Mouse (Mus musculus) neural tube, embryonic 11.5 days (tissue): ENCODE data around the gene Lrfn2. TPM values are rescaled to one million over a fixed set of nuclear protein-coding genes. Genes with fewer than 3 reads are reported as not detected.

Experiments
- ATAC-seq: fragments of 200-750 bp; cut with Nextera tagmentation; 2 replicates; pipeline ENCODE4 v1.8.0; 2017; ENCODE audit warnings: moderate number of reproducible peaks, mild to moderate bottlenecking, moderate TSS enrichment, moderate library complexity; ENCODE audit not compliant: insufficient read depth, low FRiP score, low TSS enrichment
- DNase-seq: peaks from one replicate; pipeline ENCODE4 v3.0.0-alpha.2; 2015; ENCODE audit warnings: low spot score
- H3K27ac ChIP-seq: fragments of 300-500 bp; sonication (generic); 2 replicates; pipeline ENCODE4 v1.5.1; 2014; ENCODE audit warnings: low read depth, mild to moderate bottlenecking, low read length
- H3K27me3 ChIP-seq: fragments of 300-500 bp; sonication (generic); 2 replicates; pipeline ENCODE4 v1.6.1; 2014; ENCODE audit warnings: mild to moderate bottlenecking, low read length, mixed read lengths; ENCODE audit not compliant: control insufficient read depth, insufficient read depth
- H3K36me3 ChIP-seq: fragments of 300-500 bp; sonication (generic); 2 replicates; pipeline ENCODE4 v1.6.1; 2014; ENCODE audit warnings: mild to moderate bottlenecking, low read length, moderate library complexity, mixed read lengths; ENCODE audit not compliant: control insufficient read depth, insufficient read depth
- H3K4me1 ChIP-seq: fragments of 300-500 bp; sonication (generic); 2 replicates; pipeline ENCODE4 v1.6.1; 2014; ENCODE audit warnings: low read length, mixed read lengths; ENCODE audit not compliant: control insufficient read depth, insufficient read depth
- H3K4me2 ChIP-seq: fragments of 300-500 bp; sonication (generic); 2 replicates; pipeline ENCODE4 v1.6.1; 2014; ENCODE audit warnings: low read depth, mild to moderate bottlenecking, moderate library complexity
- H3K4me3 ChIP-seq: fragments of 300-500 bp; sonication (generic); 2 replicates; pipeline ENCODE4 v1.5.1; 2014; ENCODE audit warnings: low read depth, low read length
- H3K9ac ChIP-seq: fragments of 300-500 bp; sonication (generic); 2 replicates; pipeline ENCODE4 v1.6.1; 2014; ENCODE audit warnings: mild to moderate bottlenecking, low read length
- H3K9me3 ChIP-seq: fragments of 300-500 bp; sonication (generic); 2 replicates; pipeline ENCODE4 v1.6.1; 2016; ENCODE audit warnings: low read length; ENCODE audit not compliant: control insufficient read depth
- WGBS: fragments of 180-500 bp; shearing (Covaris S2); extraction: QIAGEN DNeasy Blood & Tissue Kit; methylation state at CpG from one replicate; pipeline ENCODE4 v1.1.7; 2014; 5-methylcytosine and 5-hydroxymethylcytosine counted together
- polyA plus RNA-seq: library from polyadenylated mRNA; unstranded; fragments of >200 nt; fragmentation: Nextera tagmentation; extraction: Ambion mirVana; gene quantifications from 2 replicates; pipeline ENCODE4 v1.2.1, GENCODE M21; 2014

The Lrfn2 gene
- polyA plus RNA-seq, 1 experiment from 2014 or later, result 1.1 TPM

- no peaks in the 10 kb centered on the region for H3K4me1 ChIP-seq
- H3K27me3 ChIP-seq, result no peaks in the 10 kb centered on the region
- no peak overlapping the region for H3K9ac ChIP-seq
- no peak for DNase-seq
- no peak for ATAC-seq
- no peak overlapping the region for H3K27ac ChIP-seq
- H3K4me2 ChIP-seq, result no peak overlapping the region
- no peak overlapping the region for H3K4me3 ChIP-seq
- no peaks in the 10 kb centered on the region for H3K9me3 ChIP-seq
- no peaks in the 10 kb centered on the region for H3K36me3 ChIP-seq
- 41% methylated on average over 6 of the region's 6 CpGs for WGBS
These were observed 102.9 kb downstream of the Lrfn2 start for GRCm38 (mm10) chr17:49035052-49035451.

- H3K9me3 ChIP-seq, result no peaks in the 10 kb centered on the region
- no peaks in the 10 kb centered on the region for H3K4me1 ChIP-seq
- H3K9ac ChIP-seq, result no peak overlapping the region
- ATAC-seq (no peak), DNase-seq (no peak)
- 68% methylated on average over 8 of the region's 8 CpGs for WGBS
- H3K27me3 ChIP-seq, result no peaks in the 10 kb centered on the region
- no peaks in the 10 kb centered on the region for H3K36me3 ChIP-seq
- no peak overlapping the region for H3K4me2 ChIP-seq
- H3K4me3 ChIP-seq, result no peak overlapping the region
- H3K27ac ChIP-seq, result no peak overlapping the region
These were observed 105.2 kb downstream of the Lrfn2 start for GRCm38 (mm10) chr17:49037163-49037950.

- 0 out of 2 replicates have a peak, but pooled peaks cover 4% of the 10 kb centered on the region for H3K4me1 ChIP-seq
- peak; percentile 60 for DNase-seq
- peak; percentile 96 for ATAC-seq
- H3K27ac ChIP-seq, result no peak overlapping the region
- no peaks in the 10 kb centered on the region for H3K36me3 ChIP-seq
- H3K27me3 ChIP-seq, result no peaks in the 10 kb centered on the region
- H3K4me3 ChIP-seq, result no peak overlapping the region
- no peak overlapping the region for H3K9ac ChIP-seq
- WGBS, result 6% methylated on average over 11 of the region's 11 CpGs
- no peak overlapping the region for H3K4me2 ChIP-seq
- no peaks in the 10 kb centered on the region for H3K9me3 ChIP-seq
These were observed 111.8 kb downstream of the Lrfn2 start for GRCm38 (mm10) chr17:49043806-49044640.

GRCm38 (mm10) chr17:49047921-49048320, 115.7 kb downstream of the Lrfn2 start:
- Histone ChIP-seq H3K4me1 (0 out of 2 replicates have a peak, but pooled peaks cover 4% of the 10 kb centered on the region), H3K9ac (no peak overlapping the region), H3K9me3 (no peaks in the 10 kb centered on the region), H3K27ac (no peak overlapping the region), H3K36me3 (no peaks in the 10 kb centered on the region), H3K4me3 (no peak overlapping the region), H3K4me2 (no peak overlapping the region), H3K27me3 (no peaks in the 10 kb centered on the region)
- no peak for DNase-seq
- no peak for ATAC-seq
- WGBS, result 30% methylated on average over 4 of the region's 4 CpGs

- H3K27me3 ChIP-seq, result no peaks in the 10 kb centered on the region
- 91% methylated on average over 11 of the region's 11 CpGs for WGBS
- H3K4me2 ChIP-seq, result no peak overlapping the region
- H3K36me3 ChIP-seq, result no peaks in the 10 kb centered on the region
- no peak overlapping the region for H3K4me3 ChIP-seq
- ATAC-seq, result no peak
- H3K9me3 ChIP-seq, result no peaks in the 10 kb centered on the region
- H3K4me1 ChIP-seq, result no peaks in the 10 kb centered on the region
- no peak overlapping the region for H3K9ac ChIP-seq
- no peak for DNase-seq
- no peak overlapping the region for H3K27ac ChIP-seq
These were observed 119.1 kb downstream of the Lrfn2 start for GRCm38 (mm10) chr17:49051231-49051630.

- no peak overlapping the region for H3K9ac ChIP-seq
- 89% methylated on average over 8 of the region's 8 CpGs for WGBS
- H3K27ac ChIP-seq, result no peak overlapping the region
- ATAC-seq (no peak), DNase-seq (no peak)
- no peak overlapping the region for H3K4me2 ChIP-seq
- H3K27me3 ChIP-seq, result no peaks in the 10 kb centered on the region
- 0 out of 2 replicates have a peak, but pooled peaks cover 3% of the 10 kb centered on the region for H3K4me1 ChIP-seq
- no peak overlapping the region for H3K4me3 ChIP-seq
- no peaks in the 10 kb centered on the region for H3K36me3 ChIP-seq
- no peaks in the 10 kb centered on the region for H3K9me3 ChIP-seq
These were observed 129.0 kb downstream of the Lrfn2 start for GRCm38 (mm10) chr17:49061141-49061540.

GRCm38 (mm10) chr17:49063789-49064188, 131.6 kb downstream of the Lrfn2 start:
- peak; percentile 34 for DNase-seq
- 0 out of 2 replicates have a peak, but pooled peaks cover 3% of the 10 kb centered on the region for H3K4me1 ChIP-seq
- H3K36me3 ChIP-seq, result no peaks in the 10 kb centered on the region
- no peak overlapping the region for H3K27ac ChIP-seq
- no peak overlapping the region for H3K4me2 ChIP-seq
- H3K9me3 ChIP-seq, result no peaks in the 10 kb centered on the region
- H3K9ac ChIP-seq, result no peak overlapping the region
- ATAC-seq, result peak; percentile 87
- WGBS, result 25% methylated on average over 3 of the region's 3 CpGs
- no peaks in the 10 kb centered on the region for H3K27me3 ChIP-seq
- no peak overlapping the region for H3K4me3 ChIP-seq

GRCm38 (mm10) chr17:49064526-49064925, 132.3 kb downstream of the Lrfn2 start:
- Histone ChIP-seq H3K27me3 (no peaks in the 10 kb centered on the region), H3K36me3 (no peaks in the 10 kb centered on the region), H3K4me1 (0 out of 2 replicates have a peak, but pooled peaks cover 3% of the 10 kb centered on the region), H3K4me2 (no peak overlapping the region), H3K27ac (no peak overlapping the region), H3K9ac (no peak overlapping the region), H3K4me3 (no peak overlapping the region), H3K9me3 (no peaks in the 10 kb centered on the region)
- ATAC-seq, result no peak
- WGBS, result 94% methylated on average over 8 of the region's 8 CpGs
- no peak for DNase-seq
